Comparison of ENCODE assay signal across 19 mouse cellular contexts in the genomic region with DNA sequence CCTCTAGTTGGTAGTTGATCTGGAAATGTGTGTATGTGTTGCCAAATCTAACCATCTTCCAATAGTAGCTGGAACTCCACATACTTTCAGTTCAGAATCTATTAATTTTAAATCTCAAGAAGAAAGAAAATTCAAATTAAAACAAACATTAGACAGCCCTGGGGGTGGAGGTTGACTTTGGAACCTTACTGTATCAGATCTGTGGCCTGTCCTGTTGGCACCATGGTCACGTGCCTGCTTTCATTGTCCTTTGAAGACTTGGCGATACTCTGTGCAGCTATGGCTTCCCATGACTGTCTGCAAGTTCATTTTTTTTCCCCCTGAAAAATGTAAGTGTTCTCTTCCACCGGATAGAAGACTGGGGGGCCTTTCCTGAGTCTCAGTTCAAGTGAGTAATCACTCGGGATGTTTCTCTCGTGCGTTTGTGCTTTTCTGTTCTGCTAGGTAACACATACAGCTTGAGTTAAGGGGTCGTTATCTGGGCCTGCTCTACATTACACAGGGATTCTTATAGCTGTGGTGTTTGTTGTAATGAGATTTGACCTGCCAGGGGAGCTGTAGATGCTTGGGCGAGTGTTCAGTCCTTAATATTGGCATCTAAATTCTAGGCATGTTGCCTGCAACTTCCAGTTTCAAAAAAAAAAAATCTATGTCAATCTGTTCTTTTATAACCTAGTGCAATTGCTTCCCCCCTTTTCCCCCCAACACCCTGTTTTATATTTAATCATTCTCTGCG. TPM values are rescaled to one million over a fixed set of nuclear protein-coding genes. Genes with fewer than 3 reads are reported as not detected.
DNase-seq lines count a peak whose midpoint lies in the region; ATAC-seq and TF ChIP-seq lines count a peak whose summit lies in the region.
"Had no signal": no experiment of that assay in that cellular context is flagged by ENCODE, and none has a peak within 500 bp of the region (broad histone marks: within the 10 kb centered on the region; RNA-seq: fewer than 3 reads in every experiment).

No protein-coding gene starts in this region.

- TF ChIP-seq POLR2A in cerebellum, adult 2 months (IDR thresholded peaks at IDR 0.05; ENCODE audit: borderline replicate concordance, insufficient read depth, low read length) = no peak
- no peak for TF ChIP-seq POLR2A in kidney, adult 2 months (IDR thresholded peaks at IDR 0.05; ENCODE audit: low read depth, low read length)
- TF ChIP-seq POLR2A in embryonic fibroblast, embryonic 13.5 days (IDR thresholded peaks at IDR 0.05; ENCODE audit: low read depth, low read length) = no peak

- H3K4me3 ChIP-seq in cerebellum, adult 2 months (replicated peaks; ENCODE audit: insufficient read depth, low read depth, low read length) = no peak overlapping the region
- H3K4me3 ChIP-seq in kidney, adult 2 months (ENCODE audit: insufficient read depth, low read depth, low read length) = no peak overlapping the region
- no peak overlapping the region for H3K4me3 ChIP-seq in embryonic fibroblast, embryonic 13.5 days (ENCODE audit: insufficient read depth, low read length)
- H3K4me3 ChIP-seq in stomach, embryonic 15.5 days (replicated peaks) = no peak overlapping the region
- no peak overlapping the region for H3K4me3 ChIP-seq in liver, postnatal 0 days (ENCODE audit: low read depth, low read length)
- H3K4me3 ChIP-seq: heart, embryonic 10.5 days; midbrain, embryonic 10.5 days had no signal

- no peaks in the 10 kb centered on the region for H3K9me3 ChIP-seq in stomach, embryonic 15.5 days
- H3K9me3 ChIP-seq in liver, postnatal 0 days (ENCODE audit: low read length) = no peaks in the 10 kb centered on the region
- H3K9me3 ChIP-seq: heart, embryonic 10.5 days; midbrain, embryonic 10.5 days had no signal

- no peaks in the 10 kb centered on the region for H3K36me3 ChIP-seq in kidney, adult 2 months (ENCODE audit: control insufficient read depth, insufficient read depth, low read length)
- H3K36me3 ChIP-seq in stomach, embryonic 15.5 days = no peaks in the 10 kb centered on the region
- no peaks in the 10 kb centered on the region for H3K36me3 ChIP-seq in liver, postnatal 0 days (replicated peaks; ENCODE audit: insufficient read depth, low read length)
- H3K36me3 ChIP-seq: heart, embryonic 10.5 days; midbrain, embryonic 10.5 days had no signal

- 28% methylated on average over 9 of the region's 9 CpGs for WGBS in cerebellum, adult 2 months
- 56% methylated on average over 9 of the region's 9 CpGs for WGBS in kidney, adult 2 months
- WGBS in stomach, embryonic 15.5 days = 39% methylated on average over 9 of the region's 9 CpGs
- 61% methylated on average over 9 of the region's 9 CpGs for WGBS in liver, postnatal 0 days (ENCODE audit: insufficient replicate concordance)

- H3K27ac ChIP-seq in cerebellum, adult 2 months (ENCODE audit: insufficient read depth, low read length) = peak overlapping the region; percentile 46; the same call in 1 of the 2 replicates
- no peak overlapping the region for H3K27ac ChIP-seq in kidney, adult 2 months (ENCODE audit: insufficient read depth, low read depth, low read length)
- H3K27ac ChIP-seq in embryonic fibroblast, embryonic 13.5 days (ENCODE audit: insufficient read depth, low read length) = peak overlapping the region; percentile 32
- peak overlapping the region; percentile 83 for H3K27ac ChIP-seq in stomach, embryonic 15.5 days
- no peak overlapping the region for H3K27ac ChIP-seq in liver, postnatal 0 days (ENCODE audit: low read depth)
- H3K27ac ChIP-seq: heart, embryonic 10.5 days; midbrain, embryonic 10.5 days had no signal

- no peaks in the 10 kb centered on the region for H3K27me3 ChIP-seq in cerebellum, adult 2 months (ENCODE audit: control insufficient read depth, insufficient read depth, low read length)
- no peaks in the 10 kb centered on the region for H3K27me3 ChIP-seq in kidney, adult 2 months (replicated peaks; ENCODE audit: control insufficient read depth, insufficient read depth, low read length)
- no peaks in the 10 kb centered on the region for H3K27me3 ChIP-seq in stomach, embryonic 15.5 days (replicated peaks)
- H3K27me3 ChIP-seq in liver, postnatal 0 days (ENCODE audit: insufficient read depth, low read length) = no peaks in the 10 kb centered on the region
- H3K27me3 ChIP-seq: CH12.LX had no signal

- TF ChIP-seq CTCF in cerebellum, adult 2 months (IDR thresholded peaks at IDR 0.05; ENCODE audit: borderline replicate concordance, insufficient read depth, low read depth, low read length) = no peak
- TF ChIP-seq CTCF in kidney, adult 2 months (conservative IDR thresholded peaks at IDR 0.05; ENCODE audit: insufficient read depth, insufficient read length, low read depth, low read length) = no peak
- TF ChIP-seq CTCF in embryonic fibroblast, embryonic 13.5 days (IDR thresholded peaks at IDR 0.05; ENCODE audit: borderline replicate concordance, insufficient read depth, low read length) = no peak
- no peak for TF ChIP-seq CTCF in liver, postnatal 0 days (IDR thresholded peaks at IDR 0.05; ENCODE audit: low read depth)

- no peak for TF ChIP-seq EP300 in liver, postnatal 0 days (IDR thresholded peaks at IDR 0.05; ENCODE audit: low read depth)

- peaks cover 67% of the 10 kb centered on the region for H3K4me1 ChIP-seq in cerebellum, adult 2 months (ENCODE audit: control insufficient read depth, insufficient read depth, low read length)
- H3K4me1 ChIP-seq in kidney, adult 2 months (ENCODE audit: control insufficient read depth, insufficient read depth, low read length) = peaks cover 19% of the 10 kb centered on the region
- H3K4me1 ChIP-seq in embryonic fibroblast, embryonic 13.5 days (ENCODE audit: control insufficient read depth, insufficient read depth, low read length) = peaks cover 16% of the 10 kb centered on the region
- H3K4me1 ChIP-seq in stomach, embryonic 15.5 days = peaks cover 11% of the 10 kb centered on the region
- no peaks in the 10 kb centered on the region for H3K4me1 ChIP-seq in liver, postnatal 0 days (ENCODE audit: insufficient read depth)

- no peak overlapping the region for H3K9ac ChIP-seq in stomach, embryonic 15.5 days
- no peak overlapping the region for H3K9ac ChIP-seq in liver, postnatal 0 days (replicated peaks)

- ATAC-seq in stomach, embryonic 15.5 days (ENCODE audit: insufficient read depth, low FRiP score, low read depth) = no peak; the same call in 1 of the 2 replicates
- ATAC-seq in liver, postnatal 0 days = no peak

- H3K4me2 ChIP-seq in stomach, embryonic 15.5 days = no peak overlapping the region; the same call in 1 of the 2 replicates
- no peak overlapping the region for H3K4me2 ChIP-seq in liver, postnatal 0 days (ENCODE audit: low read depth, low read length)

- DNase-seq in cerebellum, adult 2 months = peak in 1 of 2 experiments; percentile 66
- DNase-seq in cerebellum, adult 9-11 months = no peak
- DNase-seq in kidney, adult 2 months = peak; percentile 52
- DNase-seq in kidney, postnatal 25 days = no peak
- DNase-seq in right cerebral cortex, postnatal 10 days (ENCODE audit: low spot score in 2 of 2) = no peak
- no peak for DNase-seq in liver, postnatal 0 days
- DNase-seq: cerebellum, adult 11 months; gastrocnemius, postnatal 25 days; heart, postnatal 36 days; kidney, adult 18-20 months; left cerebral cortex, postnatal 4 days; lung, postnatal 36 days; right cerebral cortex, postnatal 14 days; thymus, adult 18-20 months had no signal

RNA-seq across cellular contexts. Expression of gene Tspan5, which starts 32.0 kb away (rescaled TPM):
- polyA plus RNA-seq in cerebellum, adult 2 months (2012; rRNA removed) = 166 TPM in 2 replicates
- polyA plus RNA-seq in kidney, adult 2 months (2012; rRNA removed) = 19.8 and 23.8 TPM in 2 replicates
- 46.2 and 52.0 TPM in 2 replicates for polyA plus RNA-seq in embryonic fibroblast, embryonic 13.5 days (2011; ENCODE audit: insufficient read length, low read depth, missing spikeins)
- polyA plus RNA-seq in stomach, embryonic 15.5 days (2015; fragmentation: Nextera tagmentation; extraction: Ambion mirVana) = 34.9 and 37.0 TPM in 2 replicates
- polyA plus RNA-seq in liver, postnatal 0 days (2015; fragmentation: Nextera tagmentation; extraction: Ambion mirVana) = 1.6 and 1.7 TPM in 2 replicates

Comparison
In these comparisons a context has a peak if more than half of its experiments do, and no peak if none do; other contexts are left out.
1. H3K27ac ChIP-seq: peak in cerebellum, adult 2 months (single experiment), embryonic fibroblast, embryonic 13.5 days (single experiment) and stomach, embryonic 15.5 days (single experiment); none in kidney, adult 2 months (single experiment) and liver, postnatal 0 days (single experiment).